Mouse (Mus musculus): Measurements from ENCODE around the gene Frzb.

Frzb gene

DNA sequence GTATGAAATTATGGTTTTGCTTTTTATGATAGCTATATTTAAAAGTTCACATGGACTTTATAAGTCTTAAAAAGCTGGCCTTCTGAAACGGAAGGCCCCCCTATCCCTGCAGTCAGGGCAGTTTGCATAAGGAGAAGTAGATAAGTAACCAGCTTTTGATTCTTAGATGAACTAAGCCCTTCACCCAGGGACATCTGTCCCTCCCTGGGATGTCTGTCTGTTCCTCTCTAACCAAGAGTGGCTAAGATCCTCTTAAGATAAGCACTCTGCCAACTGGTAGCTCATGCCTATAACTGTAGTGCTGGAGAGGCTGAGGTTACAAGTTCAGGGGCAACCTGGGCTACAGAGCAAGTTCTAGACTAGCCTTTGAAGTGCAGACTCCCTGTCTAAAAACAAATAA, 25.4 kb downstream of the Frzb start:
- DNase-seq = no peak

DNA sequence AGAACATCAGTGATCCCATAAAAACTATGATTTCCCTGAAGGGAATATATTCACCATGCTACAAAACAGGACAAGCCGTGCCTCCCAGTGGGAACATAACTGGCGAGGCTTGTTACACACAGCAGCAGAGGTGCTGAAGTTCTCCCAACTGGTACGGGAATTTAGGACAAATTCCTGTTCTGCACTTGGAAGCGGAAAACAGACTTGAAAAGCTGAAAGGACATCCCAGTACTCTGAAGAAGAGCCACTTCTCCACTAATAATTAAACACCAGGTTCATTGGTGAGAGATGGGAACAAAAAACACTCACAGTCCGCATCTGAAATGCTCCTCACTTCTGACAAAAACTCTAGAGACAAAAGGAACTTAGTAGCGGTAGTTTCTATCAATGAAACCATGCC, 31.1 kb downstream of the Frzb start:
- DNase-seq = no peak

DNA sequence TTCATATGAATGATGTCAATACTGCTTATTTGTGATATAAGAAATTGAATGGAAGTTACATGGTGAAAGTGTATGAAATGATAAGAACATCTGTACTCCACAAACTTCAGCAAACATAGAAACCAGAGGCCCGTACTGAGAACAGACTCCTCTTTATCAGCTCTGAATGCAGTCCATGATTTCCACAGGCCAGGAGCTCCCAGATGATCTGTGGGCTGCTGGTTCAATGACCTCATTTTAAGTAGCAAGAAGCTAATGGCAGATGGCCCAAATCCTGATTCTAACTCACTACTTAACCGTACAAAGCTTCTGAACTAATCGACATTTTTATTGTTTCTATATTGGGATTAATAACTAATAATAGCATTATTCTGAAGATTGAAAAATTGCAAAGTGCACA, 33.0 kb downstream of the Frzb start:
- DNase-seq = no peak

DNA sequence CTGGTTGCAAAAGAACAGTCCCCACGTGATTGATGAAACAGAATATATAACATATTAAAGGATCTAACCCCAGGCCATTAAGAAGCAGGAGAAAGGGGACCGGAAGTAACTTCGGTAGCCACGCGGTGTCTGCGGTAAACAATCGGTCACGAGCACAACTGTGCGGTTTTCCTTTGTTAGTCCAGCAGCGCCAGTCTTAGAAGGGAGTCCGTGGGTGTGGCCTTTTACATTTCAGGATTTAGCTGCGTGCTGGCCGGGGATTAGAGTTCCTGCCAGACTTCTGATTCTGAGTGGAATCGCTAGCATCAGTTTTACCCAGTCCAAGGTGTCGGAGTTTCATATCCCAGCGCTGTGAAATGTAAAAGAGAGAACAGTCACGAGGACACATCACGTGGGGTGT, 34.3 kb downstream of the Frzb start:
- no peak for DNase-seq

DNA sequence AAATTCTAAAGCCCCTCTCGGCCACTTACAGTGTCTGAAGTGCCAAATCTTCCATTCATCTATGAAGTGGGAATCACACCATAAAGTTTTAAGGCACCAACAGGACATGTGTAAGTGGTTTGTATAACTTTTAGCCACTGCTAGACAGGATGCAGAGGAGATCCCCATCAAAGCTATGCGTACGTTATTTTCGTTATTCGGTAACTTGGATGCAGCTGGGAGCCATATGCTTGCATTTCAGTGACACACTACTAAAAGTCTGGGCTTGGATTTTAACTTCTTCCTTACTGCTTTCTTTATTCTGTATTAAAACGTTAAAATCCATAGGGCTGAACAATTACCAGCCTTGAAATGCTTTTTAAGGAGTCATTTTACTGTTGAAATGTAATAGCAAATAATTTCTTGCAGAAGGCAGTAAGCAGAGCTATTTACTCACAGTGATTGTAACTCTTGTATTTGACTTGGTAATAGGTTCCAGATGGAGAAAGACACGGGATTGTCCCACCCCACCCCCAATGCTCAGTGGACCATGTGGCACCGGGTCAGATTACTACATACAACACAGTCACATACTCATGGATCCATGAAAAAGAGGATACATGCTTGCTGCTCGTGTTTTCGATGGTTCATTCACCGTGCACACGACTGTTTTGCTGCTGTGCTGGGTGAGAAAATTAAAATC, 37.4 kb downstream of the Frzb start:
- no peak for DNase-seq

DNA sequence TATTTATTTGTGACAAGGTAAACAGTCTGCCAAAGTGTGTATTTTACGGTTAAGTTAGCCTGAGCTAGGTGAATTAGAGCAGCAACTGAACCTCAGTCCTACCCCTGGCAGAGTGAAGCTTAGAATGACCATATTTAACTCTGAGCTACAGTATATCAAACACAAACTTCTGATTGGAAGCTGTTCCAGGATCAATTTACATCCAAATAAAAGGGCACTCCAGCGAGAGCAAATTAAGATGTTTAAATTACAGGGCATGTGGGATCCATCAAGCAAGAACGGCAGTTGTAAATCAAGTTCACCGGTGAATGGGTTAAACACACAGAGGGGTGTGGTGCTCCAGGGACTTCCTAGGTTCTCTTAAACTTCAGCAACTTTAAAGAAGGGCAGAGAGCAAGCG, 42.7 kb downstream of the Frzb start:
- no peak for DNase-seq

DNA sequence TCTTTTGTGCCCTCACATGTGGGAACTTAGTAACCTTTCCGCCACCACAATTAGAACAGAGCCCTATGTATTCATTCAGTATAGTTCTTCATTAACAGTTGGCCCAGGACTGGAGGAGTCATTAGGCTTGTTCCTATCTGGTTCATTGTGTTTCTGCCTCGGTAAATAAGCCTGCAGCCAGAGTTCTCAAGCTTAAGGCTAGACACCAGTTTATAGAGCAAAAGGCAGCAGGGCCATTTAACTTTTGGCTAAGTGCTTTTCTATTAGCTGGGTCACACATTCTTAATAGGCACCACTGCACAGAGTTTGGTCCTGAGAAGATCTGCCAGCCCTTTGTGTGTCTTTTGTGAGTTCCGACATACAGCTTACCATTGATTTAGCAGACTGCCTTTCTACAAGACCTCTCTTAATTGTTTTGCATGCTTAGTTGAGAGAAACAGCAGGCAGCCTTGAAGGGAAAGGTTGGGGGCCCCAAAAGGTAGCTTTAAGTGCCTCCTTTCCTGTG, 48.8 kb downstream of the Frzb start:
- DNase-seq = no peak

DNA sequence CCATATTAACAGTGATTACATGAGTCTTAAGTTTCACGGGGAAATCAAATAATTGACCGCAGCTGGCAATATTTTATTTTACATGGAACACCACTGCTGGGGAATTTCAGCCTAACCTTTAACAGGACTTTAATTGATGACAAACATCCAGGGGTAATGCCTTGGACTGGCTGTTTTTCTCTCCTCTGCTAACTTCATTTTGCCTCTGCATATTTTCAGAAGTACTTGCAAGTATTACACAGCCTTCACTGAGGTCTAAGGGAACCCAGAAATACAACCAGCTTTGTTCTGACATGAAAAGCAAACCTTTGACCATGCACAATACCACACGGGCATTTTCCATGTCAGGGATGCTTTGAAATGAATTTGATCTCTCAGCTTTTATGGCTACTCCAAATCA, 50.6 kb downstream of the Frzb start:
- no peak for DNase-seq

DNA sequence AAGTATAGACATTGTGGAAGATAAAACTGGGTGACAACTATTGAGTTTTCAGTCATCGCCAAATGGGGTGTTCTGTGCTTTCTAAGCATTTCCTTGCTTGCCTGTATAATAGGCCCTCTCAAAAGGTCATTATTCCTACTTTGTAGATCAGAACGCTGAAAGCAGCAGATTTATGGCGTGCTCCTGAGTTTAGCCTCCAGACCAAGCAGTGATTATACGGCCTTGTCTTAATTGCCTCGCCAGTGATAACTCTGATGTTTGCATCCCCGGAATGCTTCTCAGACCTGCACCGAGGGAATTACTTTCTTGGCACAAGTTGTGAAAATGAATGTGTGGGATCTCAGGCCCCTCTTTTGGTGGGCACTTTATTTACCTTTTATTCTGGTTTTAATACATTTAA, 51.4 kb downstream of the Frzb start:
- DNase-seq = no peak

DNA sequence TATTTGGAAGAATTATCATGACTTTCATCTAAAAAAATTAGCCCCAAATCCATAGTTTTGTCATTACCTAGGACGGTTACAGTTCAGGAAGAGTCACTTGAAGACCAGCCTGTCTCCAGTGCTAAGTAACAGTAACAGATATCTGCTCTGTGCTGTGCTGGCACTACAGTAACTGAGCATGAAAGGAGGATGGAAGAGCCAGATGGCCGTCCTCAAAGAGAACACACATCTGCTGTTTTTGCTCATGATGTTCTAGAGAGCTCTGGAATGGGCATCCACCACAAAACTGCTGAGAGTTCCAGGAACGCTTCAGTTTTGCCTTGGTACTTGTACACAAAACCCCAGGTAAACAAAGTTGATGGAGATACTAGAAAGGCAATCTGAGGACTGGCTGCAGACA, 59.1 kb downstream of the Frzb start:
- no peak for DNase-seq

DNA sequence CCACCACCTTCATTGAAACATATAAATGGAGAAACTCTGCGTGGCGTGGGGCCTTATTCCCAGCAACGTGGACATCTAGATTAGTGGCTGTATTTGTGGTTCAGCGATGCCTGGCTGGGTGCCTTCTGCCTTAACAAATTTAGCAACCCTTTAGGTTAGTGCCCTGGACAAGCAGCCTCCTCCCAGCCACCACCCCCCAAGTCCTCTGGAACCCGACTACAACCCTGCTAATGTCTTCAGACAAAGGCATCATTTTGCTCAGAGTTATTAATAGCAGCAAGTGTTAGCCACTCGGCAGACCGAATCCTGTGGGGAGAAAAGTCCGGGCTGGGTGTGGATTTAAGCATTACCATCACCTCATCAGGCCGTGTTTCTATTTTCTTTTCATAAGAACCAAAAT, 59.8 kb downstream of the Frzb start:
- DNase-seq = no peak

DNA sequence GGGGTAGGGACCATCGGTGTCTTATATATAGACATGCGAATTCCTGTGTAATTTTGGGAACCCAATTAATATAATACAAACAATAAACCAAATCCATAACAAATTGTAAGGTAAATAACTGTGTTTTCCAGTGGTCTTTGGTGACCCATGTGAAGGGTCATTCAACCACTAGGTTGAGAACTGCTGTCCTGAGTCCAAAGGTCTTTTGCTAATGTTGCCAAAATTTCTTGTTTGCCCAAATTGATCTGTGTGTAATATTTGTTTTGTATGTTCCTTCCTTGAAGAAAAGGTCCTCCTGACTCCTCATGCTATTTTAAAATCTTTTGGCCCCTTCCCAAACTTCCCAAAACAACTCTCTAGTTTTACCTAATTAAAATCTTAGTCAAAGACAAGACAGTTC, 61.2 kb downstream of the Frzb start:
- no peak for DNase-seq

DNA sequence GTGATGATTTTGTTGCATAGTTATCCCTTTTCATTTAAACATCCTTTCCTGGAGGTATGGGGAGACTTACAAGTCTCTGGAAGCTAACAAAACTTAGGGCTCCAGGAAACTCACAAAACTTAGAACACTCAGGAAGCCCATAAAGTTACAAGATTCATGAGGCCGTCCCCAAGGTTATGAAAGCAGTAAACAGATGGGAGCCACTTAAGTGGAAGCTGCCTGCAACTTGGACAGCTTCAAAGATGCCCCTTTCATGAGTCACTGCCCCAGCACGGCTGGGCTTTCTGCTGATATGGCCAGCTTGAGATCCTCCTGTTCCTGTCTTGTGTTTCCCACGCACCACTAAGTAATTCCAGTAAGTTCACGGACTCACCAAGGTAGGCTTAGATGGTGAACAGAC, 63.0 kb downstream of the Frzb start:
- no peak for DNase-seq

DNA sequence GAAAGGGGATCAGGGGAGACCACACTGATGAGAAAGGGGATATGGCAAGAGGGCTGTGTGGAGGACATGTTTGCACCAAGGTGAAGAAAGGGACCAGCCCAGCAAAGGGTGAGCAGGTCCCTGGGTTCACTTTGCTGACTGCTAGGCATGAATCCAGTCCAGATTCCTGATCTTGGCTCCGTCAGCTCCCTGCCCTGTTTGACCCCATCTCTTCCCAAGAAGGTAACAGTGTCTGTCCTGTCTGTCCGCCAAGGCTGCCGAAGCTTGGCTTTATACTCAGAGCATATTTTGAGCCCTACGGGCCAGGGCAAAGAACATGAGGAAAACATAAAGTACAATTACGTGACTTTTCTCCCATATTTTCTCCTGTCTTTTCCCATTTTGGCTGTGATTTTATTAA, 67.6 kb downstream of the Frzb start:
- no peak for DNase-seq

DNA sequence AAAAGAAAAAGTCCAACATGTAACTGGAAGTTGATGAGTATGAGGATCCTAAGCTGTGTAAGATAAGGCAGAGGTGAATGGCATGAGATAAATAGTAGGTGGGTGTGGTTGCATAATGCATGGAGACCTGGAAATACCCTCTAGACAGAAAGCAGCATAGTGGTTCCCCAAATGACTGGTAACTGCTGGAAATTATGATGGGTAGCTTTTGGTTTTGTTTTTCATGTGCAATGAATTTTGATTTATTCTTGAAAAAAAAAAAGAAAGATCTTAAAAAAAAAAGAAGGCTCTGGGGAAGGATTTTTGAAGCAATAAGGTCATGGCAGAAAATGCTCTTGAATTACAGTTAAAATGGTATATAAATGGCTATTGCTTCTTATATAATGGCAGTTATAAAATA, 72.5 kb downstream of the Frzb start:
- no peak for DNase-seq

DNA sequence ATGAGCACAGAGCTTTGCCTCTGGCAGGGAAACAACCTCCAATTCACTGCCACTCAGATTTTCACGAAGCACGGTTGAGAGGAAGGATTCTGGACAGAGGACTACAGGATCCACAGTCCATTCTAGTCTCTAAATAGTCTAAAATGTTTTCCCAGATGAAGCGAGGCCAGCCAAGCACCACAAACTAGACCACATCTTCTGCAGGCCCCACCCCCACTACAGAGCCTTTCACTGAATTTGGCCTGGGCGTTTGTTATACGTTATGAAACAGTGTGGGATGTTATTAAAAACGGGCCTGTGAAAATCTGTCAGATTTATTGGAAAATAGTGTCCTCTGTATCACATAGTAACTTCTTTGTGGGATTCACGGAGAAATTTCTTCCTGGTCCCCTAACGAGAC, 76.0 kb downstream of the Frzb start:
- no peak for DNase-seq
